Mouse (Mus musculus): ENCODE data around the gene Surf4. TPM values are rescaled to one million over a fixed set of nuclear protein-coding genes. Genes with fewer than 3 reads are reported as not detected.
A peak's percentile ranks its signal among the peaks of the same experiment; 100 is the strongest.
"Not testable (repeated sequence)": the region's sequence is repeated elsewhere in the genome, so short reads cannot be mapped to it uniquely, and the experiment has no call there.

Gene Surf4
- polyA plus RNA-seq, 1 experiment, result 54.9 TPM

DNA sequence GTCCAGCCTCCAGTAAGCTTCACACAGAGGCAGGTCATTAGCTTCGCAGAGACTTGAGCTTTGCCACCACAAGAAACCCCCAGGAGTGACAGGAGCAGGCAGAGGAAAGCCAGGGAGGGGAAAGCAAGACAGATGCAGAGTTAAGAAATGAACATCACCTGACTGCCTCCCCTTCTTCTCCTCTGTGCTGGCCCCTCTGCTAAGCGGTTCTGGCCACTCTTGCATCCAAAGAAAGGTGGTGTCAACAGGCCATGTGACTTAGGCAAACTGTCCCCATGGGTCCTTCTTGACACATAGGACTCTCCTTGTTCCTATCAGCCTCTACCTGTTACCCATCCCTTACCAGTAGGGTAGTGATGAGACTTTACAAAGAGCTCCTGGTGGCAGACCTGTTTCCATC lies 27.8 kb downstream of the Surf4 start:
- H3K4me1 ChIP-seq (ENCODE audit: control insufficient read depth, insufficient read depth, low read length), result peaks cover 13% of the 10 kb centered on the region
- no peaks in the 10 kb centered on the region for H3K27me3 ChIP-seq (ENCODE audit: control insufficient read depth, insufficient read depth, low read length)
- DNase-seq, result no peak
- WGBS, result 95% methylated on average over 2 of the region's 2 CpGs
- TF ChIP-seq POLR2A (IDR thresholded peaks at IDR 0.05; ENCODE audit: borderline replicate concordance, insufficient read depth, low read length) (no peak), CTCF (IDR thresholded peaks at IDR 0.05; ENCODE audit: borderline replicate concordance, insufficient read depth, low read depth, low read length) (no peak)
- no peak overlapping the region for H3K27ac ChIP-seq (ENCODE audit: insufficient read depth, low read length)
- no peak overlapping the region for H3K4me3 ChIP-seq (replicated peaks; ENCODE audit: insufficient read depth, low read depth, low read length)

DNA sequence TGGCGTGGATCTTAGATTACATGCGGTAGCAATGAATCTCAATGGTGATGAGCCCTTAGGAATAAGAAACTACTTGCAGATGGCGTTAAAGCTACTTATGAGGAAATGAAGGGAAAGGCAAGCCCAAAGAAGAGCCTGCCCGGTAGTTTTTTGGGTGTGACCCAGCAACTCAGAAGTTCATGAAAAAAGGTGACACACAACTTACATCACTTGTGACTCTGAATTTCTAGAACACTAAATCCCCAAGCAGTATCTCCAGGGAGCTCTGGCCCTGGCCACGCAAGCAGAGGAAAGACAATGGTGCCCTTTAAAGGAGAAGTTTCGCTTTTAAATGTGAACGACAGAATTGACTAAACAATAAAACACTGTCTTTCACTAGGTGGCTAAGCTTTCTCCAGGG lies 30.4 kb downstream of the Surf4 start:
- TF ChIP-seq POLR2A (IDR thresholded peaks at IDR 0.05; ENCODE audit: borderline replicate concordance, insufficient read depth, low read length) (no peak), CTCF (IDR thresholded peaks at IDR 0.05; ENCODE audit: borderline replicate concordance, insufficient read depth, low read depth, low read length) (no peak)
- Histone ChIP-seq H3K27ac (ENCODE audit: insufficient read depth, low read length) (peak overlapping the region; percentile 72), H3K4me1 (ENCODE audit: control insufficient read depth, insufficient read depth, low read length) (peaks cover 7% of the 10 kb centered on the region), H3K27me3 (ENCODE audit: control insufficient read depth, insufficient read depth, low read length) (no peaks in the 10 kb centered on the region), H3K4me3 (replicated peaks; ENCODE audit: insufficient read depth, low read depth, low read length) (peak overlapping the region; percentile 99)
- no peak for DNase-seq
- 6% methylated on average over 7 of the region's 7 CpGs for WGBS

DNA sequence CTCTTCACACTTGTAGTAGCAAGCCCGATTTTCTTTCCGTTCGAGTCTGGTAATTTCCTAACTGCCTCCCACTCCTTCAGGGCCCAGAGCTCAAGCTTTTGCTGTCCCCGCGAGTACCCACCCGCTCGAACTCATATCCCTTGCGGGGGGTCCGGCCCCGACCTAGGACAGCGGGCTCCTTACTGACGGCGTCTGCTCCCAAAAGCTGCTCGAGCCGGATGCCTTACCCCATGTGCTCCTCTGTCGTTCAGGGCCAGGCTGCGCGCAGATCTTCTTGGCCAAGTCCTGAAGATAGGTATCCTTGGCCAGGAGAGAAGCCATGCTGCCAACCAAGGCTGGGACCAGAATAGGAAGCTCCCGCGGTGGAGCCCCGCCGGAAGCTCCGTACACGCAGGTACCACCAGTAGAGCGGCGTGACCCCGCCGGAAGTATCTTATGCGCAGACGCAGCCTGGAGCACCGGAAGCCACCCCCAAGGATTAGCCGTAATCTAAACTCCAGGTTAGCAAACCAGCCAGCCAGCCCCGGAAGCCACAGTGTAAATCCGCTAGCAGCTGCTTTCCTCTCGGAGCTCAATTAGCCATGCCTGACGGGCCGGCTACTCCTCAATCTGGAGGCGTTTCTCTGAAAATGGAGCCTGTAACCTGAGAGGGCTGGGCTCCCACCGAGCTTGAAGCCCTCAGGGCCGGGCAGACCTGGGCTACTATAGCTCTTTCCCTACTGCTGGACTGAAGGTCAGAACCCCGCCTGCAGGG lies 31.1 kb downstream of the Surf4 start, which contains the start of gene Surf6:
Gene Surf6 (minus strand): TSS at position 413 of the 754 bp plus-strand sequence.
- under 1% methylated on average over 41 of the region's 41 CpGs for WGBS
- peak; percentile 95 to 97 for DNase-seq
- Histone ChIP-seq H3K27me3 (ENCODE audit: control insufficient read depth, insufficient read depth, low read length) (no peaks in the 10 kb centered on the region), H3K4me1 (ENCODE audit: control insufficient read depth, insufficient read depth, low read length) (peaks cover 7% of the 10 kb centered on the region), H3K27ac (ENCODE audit: insufficient read depth, low read length) (peak within 1 kb of the TSS; percentile 72), H3K4me3 (replicated peaks; ENCODE audit: insufficient read depth, low read depth, low read length) (peak within 1 kb of the TSS; percentile 99)
- TF ChIP-seq CTCF (IDR thresholded peaks at IDR 0.05; ENCODE audit: borderline replicate concordance, insufficient read depth, low read depth, low read length), result no peak
- peak; percentile 71; the same call in 1 of the 2 replicates for TF ChIP-seq POLR2A (IDR thresholded peaks at IDR 0.05; ENCODE audit: borderline replicate concordance, insufficient read depth, low read length)

DNA sequence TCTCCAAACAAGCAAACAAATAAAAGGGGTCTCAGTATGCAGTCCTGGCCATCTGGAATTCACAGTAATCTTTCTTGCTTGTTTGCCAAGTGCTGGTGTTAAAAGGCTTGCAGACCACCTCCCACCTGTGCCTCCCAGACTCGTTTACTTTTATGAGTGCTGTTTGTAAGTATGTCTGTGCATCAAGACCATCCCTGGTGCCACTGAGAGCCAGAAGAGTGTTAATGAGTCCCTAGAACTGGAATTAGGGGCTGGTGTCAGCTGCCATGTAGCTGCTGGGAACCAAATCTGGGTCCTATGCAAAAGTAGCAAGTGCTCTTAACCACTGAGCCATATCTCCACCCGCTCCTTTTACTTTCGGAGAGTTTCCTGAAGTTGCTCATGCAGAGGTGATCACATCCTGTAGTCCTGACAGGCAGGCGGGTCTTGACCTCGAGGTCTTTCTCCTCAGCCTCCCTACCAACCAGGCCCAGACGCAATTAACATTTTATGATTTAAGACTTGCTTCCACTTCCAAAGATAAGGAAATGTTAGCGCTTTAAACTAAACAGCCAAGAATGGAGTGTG lies 31.8 kb downstream of the Surf4 start:
- DNase-seq, result no peak
- TF ChIP-seq POLR2A (IDR thresholded peaks at IDR 0.05; ENCODE audit: borderline replicate concordance, insufficient read depth, low read length) (no peak), CTCF (IDR thresholded peaks at IDR 0.05; ENCODE audit: borderline replicate concordance, insufficient read depth, low read depth, low read length) (no peak)
- Histone ChIP-seq H3K4me3 (replicated peaks; ENCODE audit: insufficient read depth, low read depth, low read length) (peak overlapping the region; percentile 99), H3K27ac (ENCODE audit: insufficient read depth, low read length) (0 out of 2 replicates have a peak overlapping the region, but pooled peaks have one; percentile 15), H3K27me3 (ENCODE audit: control insufficient read depth, insufficient read depth, low read length) (no peaks in the 10 kb centered on the region), H3K4me1 (ENCODE audit: control insufficient read depth, insufficient read depth, low read length) (peaks cover 7% of the 10 kb centered on the region; the same call in 1 of the 2 replicates)
- 7% methylated on average over 7 of the region's 7 CpGs for WGBS

DNA sequence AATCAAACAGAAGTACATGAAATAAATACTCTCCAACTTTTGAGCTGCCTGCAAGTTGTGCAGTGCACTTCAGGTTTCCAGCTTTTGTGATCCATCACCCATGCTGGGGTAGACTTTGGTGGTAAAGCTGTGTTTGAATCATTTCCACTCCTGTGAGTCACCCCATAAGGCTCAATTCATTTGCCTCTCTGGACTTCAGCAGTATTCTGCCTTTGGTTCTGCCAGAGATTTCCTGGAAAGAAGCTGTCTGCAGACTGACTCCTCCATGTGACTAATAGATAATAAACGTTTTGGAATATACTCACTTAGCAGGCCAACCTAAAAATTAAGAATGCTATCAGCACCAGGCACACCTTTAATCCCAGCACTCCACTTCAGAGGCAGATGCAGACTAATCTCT lies 33.0 kb downstream of the Surf4 start:
- H3K4me3 ChIP-seq (replicated peaks; ENCODE audit: insufficient read depth, low read depth, low read length), result no peak overlapping the region
- peaks cover 7% of the 10 kb centered on the region; the same call in 1 of the 2 replicates for H3K4me1 ChIP-seq (ENCODE audit: control insufficient read depth, insufficient read depth, low read length)
- TF ChIP-seq CTCF (IDR thresholded peaks at IDR 0.05; ENCODE audit: borderline replicate concordance, insufficient read depth, low read depth, low read length) (no peak), POLR2A (IDR thresholded peaks at IDR 0.05; ENCODE audit: borderline replicate concordance, insufficient read depth, low read length) (no peak)
- WGBS, result 79% methylated on average over 1 of the region's 1 CpGs
- no peak for DNase-seq
- H3K27me3 ChIP-seq (ENCODE audit: control insufficient read depth, insufficient read depth, low read length), result no peaks in the 10 kb centered on the region
- H3K27ac ChIP-seq (ENCODE audit: insufficient read depth, low read length), result no peak overlapping the region

DNA sequence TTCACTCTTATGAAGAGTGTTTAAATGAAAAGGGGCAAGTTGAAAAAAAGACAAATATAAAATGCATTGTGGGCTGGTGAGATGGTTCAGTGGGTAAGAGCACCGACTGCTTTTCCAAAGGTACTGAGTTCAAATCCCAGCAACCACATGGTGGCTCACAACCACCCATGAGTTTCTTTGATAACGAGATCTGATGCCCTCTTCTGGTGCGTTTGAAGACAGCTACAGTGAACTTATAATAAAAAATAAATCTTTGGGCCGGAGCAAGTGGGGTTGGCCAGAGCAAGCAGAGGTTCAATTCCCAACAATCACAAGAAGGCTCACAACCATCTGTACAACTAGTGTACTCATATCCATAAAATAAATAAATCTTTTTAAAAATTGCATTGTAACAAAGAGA lies 37.8 kb downstream of the Surf4 start:
- Histone ChIP-seq H3K27ac (ENCODE audit: insufficient read depth, low read length) (no peak overlapping the region), H3K27me3 (ENCODE audit: control insufficient read depth, insufficient read depth, low read length) (no peaks in the 10 kb centered on the region), H3K4me3 (replicated peaks; ENCODE audit: insufficient read depth, low read depth, low read length) (no peak overlapping the region), H3K4me1 (ENCODE audit: control insufficient read depth, insufficient read depth, low read length) (no peaks in the 10 kb centered on the region)
- 85% methylated on average over 4 of the region's 4 CpGs for WGBS
- DNase-seq, result no peak
- TF ChIP-seq CTCF (IDR thresholded peaks at IDR 0.05; ENCODE audit: borderline replicate concordance, insufficient read depth, low read depth, low read length) (no peak), POLR2A (IDR thresholded peaks at IDR 0.05; ENCODE audit: borderline replicate concordance, insufficient read depth, low read length) (no peak)

DNA sequence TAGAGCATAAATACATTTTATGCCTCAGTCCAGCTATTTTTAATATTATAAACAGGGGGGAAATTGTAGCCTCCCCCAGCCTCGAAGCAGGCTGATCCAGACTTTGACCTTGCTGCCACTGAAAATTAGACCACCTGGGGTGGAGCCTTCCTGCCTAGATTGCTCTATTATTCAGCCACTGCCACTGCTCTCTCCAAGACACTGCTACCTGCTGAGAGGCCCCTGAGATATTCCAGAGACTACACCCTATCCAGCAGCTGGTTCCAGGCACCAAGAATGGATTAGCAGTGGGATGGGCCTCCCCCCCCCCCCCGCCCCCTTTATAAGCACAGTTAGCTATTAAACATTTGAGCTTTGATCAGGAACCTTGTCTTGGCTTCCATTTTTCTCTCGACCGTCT lies 47.6 kb downstream of the Surf4 start:
- DNase-seq; H3K27ac ChIP-seq (ENCODE audit: insufficient read depth, low read length); H3K27me3 ChIP-seq (ENCODE audit: control insufficient read depth, insufficient read depth, low read length); H3K4me3 ChIP-seq (replicated peaks; ENCODE audit: insufficient read depth, low read depth, low read length); H3K4me1 ChIP-seq (ENCODE audit: control insufficient read depth, insufficient read depth, low read length): not testable (repeated sequence)
- WGBS, result 31% methylated on average over 4 of the region's 4 CpGs

DNA sequence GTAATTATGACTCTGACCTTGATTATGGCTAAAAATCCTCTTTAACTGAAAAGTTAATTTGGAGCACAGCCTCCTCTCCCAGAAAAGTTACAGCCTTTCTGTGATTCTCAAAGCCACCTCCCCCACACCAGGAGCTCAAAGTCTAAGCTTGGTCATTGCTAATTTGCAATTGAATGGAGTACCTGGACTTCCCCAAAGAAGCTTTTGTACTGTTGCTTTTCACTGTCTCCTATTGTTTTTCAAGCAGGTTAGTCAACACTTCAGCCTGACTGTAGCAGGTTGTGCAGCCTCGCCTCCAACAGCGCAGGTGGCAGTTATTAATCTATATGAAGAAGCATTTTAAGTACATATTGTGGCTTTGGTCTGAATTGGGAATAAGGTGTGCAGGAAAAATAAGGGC lies 48.2 kb downstream of the Surf4 start:
- DNase-seq; H3K4me3 ChIP-seq (replicated peaks; ENCODE audit: insufficient read depth, low read depth, low read length); H3K4me1 ChIP-seq (ENCODE audit: control insufficient read depth, insufficient read depth, low read length); H3K27me3 ChIP-seq (ENCODE audit: control insufficient read depth, insufficient read depth, low read length); H3K27ac ChIP-seq (ENCODE audit: insufficient read depth, low read length): not testable (repeated sequence)
- 85% methylated on average over 2 of the region's 2 CpGs for WGBS
